Mouse (Mus musculus) gonadal fat pad, adult 2 months (tissue): ENCODE results near the gene Hpcal1. TPM values are rescaled to one million over a fixed set of nuclear protein-coding genes. Genes with fewer than 3 reads are reported as not detected.
A peak's percentile ranks its signal among the peaks of the same experiment; 100 is the strongest.
"Not testable (repeated sequence)": the region's sequence is repeated elsewhere in the genome, so short reads cannot be mapped to it uniquely, and the experiment has no call there.

Experiments used
- DNase-seq: peaks from one replicate; pipeline ENCODE4 v3.0.0-alpha.2; 2012; ENCODE audit warnings: low read depth
- polyA plus RNA-seq: library from polyadenylated mRNA; depleted of rRNA; stranded (reverse); fragments of >200 nt; gene quantifications from 2 replicates; pipeline ENCODE4 v1.2.3, GENCODE M21; 2012

Hpcal1 gene
- polyA plus RNA-seq, 1 experiment, result 141 TPM

DNA sequence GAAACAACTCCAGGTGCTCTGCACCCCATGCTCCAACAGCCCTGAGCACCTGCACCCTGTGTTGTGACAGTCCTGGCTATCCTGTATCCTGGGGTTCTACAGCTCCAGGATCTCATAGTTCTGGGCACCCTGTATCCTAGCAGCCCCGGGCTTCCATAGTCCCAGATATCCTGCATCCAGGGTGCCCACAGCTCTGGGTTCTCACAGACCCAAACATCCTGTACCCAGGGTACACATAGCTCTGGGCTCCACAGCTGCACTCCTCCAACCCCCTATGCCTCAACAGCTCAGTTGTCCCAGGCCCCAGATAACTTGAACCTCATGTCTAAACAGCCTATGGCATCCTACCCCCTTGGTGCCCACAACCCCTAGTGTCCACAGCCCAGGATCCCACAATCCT lies 49.6 kb downstream of the Hpcal1 start:
- DNase-seq, result no peak

DNA sequence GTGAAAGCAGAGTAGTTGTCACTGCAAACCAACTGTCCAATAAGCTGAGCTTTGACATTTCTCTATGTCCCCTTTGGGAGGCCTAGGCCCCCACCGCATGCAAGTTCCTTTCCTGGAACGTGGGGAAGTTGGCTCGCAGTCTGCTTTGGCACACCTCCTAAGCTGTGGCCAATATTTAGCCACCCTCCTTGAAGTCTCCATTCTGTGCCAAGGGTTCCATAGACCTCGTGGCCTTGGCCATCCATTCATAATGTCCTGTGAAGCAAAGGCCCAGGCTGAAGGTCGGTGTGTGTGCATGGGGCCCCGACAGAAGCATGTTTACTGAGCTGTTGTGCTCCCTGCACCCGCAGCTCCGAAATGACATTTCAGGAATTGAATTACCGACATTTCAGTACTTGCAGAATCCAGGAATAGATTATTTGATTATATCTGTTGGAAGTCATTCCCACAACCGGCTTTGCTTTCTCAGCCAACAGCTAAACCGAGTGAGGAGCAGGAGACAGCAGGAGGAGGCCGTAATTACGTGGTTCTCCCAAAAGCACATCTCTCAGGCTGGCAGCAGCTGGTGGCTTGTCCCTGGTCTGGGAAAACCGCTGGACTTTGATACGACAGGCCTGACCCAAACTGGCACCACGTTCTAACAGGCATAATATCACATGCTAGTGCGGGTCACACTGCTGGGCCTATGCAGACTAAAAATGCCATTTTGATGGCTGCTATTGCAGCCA lies 51.1 kb downstream of the Hpcal1 start:
- DNase-seq, result no peak

DNA sequence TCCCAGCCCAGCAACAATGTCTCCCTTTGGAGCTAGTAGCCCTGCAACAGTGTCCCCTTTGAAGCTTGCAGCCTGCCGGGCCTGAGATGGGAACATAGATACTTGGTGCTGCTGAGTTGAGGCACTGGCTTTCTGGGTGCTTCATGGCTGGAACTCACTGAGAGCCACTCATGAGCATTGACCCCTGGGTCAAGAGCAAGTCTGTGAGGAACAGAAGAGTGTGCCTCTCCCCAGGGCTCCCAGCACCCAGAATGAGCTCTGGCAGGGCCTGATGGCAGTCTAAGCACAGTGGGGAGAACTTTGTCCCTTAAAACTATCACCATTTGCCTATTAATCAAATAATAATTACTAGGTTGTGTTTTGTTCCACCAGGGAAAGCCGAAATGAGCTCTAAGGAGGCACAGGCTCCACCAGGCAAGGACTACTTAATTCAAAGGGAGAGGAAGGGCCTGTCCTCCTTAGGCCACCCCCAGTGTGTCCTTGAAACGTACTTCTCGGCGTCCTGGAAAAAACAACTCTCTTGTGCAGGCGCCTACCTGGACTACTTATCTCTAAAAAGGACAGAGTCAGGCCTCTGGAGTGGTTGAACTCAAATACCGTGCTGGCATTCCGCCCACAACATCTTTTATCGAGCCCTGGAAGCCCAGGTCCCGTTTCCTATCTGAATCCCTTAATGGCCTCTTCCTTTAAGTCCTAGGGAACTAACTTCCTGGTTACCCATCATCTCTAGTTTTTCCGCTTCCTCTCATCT lies 52.1 kb downstream of the Hpcal1 start:
- no peak for DNase-seq

- DNase-seq, result no peak
These were observed 54.8 kb downstream of the Hpcal1 start for GRCm38 (mm10) chr12:17745431-17745830.

DNA sequence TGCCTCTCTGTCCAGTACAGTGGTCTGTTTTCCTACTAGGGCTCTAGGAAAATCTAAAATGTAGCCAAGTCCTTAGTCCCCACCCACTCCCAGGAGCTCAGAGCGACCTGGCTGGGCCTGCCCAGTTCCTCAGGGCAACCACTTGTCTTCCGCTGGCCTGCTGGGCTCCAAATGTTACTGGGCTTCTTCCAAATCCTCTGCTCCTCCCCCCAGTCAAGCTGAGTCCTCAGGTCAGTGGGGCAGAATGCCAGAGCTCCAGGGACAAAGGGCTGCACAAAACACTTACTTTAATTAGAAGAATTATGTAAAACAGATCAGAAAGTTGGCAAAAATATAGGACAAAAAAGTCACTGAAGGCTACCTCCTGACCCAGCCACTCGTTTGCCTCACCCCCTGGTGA lies 56.1 kb downstream of the Hpcal1 start:
- peak; percentile 37 for DNase-seq

DNA sequence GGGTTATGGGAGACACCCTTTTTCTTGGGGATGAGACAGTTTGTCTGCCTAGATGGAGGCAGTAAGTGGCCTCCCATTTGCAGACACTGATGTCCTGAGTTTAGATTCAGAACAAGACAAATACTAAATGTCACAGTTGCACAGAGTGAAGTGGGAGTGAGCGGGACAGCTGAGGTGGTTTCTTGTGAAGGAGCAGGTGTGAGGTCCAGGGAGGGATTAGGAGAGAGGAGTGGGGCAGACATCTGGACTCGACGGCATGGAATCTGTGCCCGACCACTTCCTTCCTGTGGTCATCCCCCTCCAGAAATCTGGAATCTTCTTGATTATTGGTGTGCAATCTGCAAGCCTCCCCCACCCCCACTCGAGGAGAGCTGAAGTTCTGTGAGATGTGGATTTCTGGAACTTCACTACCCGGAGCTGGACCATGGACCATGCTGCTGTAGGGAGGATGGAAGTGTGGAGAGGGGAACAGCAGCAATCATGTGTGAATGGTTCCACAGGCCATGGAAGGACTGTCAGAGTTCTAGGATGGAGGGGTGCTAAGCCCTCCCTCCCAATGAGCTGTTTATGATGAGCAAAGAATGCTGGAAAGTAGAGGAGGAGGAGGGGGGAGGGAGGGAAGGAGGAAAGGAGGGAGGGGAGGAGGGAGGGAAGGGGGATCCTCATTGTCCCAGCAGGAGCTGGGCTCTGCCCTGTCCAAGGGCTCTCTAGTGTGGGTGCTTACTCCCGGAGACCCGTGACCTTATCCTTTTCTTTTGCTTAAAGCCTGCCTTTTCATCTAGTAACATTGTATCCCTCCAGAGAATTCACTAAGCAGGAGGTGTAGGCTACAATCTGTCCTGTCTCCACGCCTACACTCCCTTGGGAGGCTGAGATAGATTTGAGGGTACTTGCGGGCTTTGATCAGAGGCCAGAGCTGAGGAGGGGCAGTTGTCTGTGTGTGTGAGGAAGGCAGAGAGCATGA lies 56.8 kb downstream of the Hpcal1 start:
- DNase-seq, result no peak

- DNase-seq, result no peak
These were observed 57.5 kb downstream of the Hpcal1 start for GRCm38 (mm10) chr12:17748155-17748529.

DNA sequence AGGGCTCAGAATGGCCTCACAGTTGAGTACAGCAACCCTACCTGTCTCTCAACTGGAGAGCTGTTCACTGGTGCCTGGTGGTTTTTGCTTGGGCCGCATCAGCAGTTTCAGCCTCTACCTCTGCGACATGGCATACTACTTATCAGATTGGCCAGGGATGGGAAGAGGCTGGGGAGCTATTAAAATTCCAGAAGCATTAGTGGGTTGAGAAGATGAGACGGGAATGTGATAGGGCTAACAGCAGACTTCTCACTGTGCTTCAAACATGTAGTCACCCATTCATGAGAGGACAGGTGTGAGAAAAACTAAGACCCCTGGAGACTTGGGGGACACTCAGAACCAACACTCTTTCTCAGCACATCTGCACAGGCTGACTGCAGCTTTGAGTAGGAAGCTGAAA lies 59.1 kb downstream of the Hpcal1 start:
- no peak for DNase-seq

- no peak for DNase-seq
These were observed 59.8 kb downstream of the Hpcal1 start for GRCm38 (mm10) chr12:17750500-17750899.

DNA sequence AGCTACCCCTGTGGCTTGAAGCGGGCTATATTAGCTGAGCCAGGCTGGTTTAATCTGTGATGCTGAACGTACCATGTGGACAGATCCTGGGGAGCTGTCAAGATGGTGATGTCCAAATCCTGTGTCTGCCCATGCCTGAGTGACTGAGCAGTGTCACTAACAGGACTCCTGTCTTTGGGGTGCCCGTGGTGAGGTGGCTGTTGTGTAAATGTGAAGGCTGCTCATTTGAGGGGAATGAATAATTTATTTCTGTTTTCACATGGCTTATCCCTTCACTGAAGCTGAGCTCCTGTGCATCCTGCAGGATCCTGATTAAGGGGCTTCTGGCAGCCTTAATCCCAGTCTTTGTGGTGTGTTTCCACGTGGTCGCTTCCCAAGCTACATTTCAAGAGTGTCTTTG lies 62.2 kb downstream of the Hpcal1 start:
- no peak for DNase-seq

- no peak for DNase-seq
These were observed 64.1 kb downstream of the Hpcal1 start for GRCm38 (mm10) chr12:17754771-17755170.

- no peak for DNase-seq
These were observed 66.2 kb downstream of the Hpcal1 start for GRCm38 (mm10) chr12:17756891-17757290.

DNA sequence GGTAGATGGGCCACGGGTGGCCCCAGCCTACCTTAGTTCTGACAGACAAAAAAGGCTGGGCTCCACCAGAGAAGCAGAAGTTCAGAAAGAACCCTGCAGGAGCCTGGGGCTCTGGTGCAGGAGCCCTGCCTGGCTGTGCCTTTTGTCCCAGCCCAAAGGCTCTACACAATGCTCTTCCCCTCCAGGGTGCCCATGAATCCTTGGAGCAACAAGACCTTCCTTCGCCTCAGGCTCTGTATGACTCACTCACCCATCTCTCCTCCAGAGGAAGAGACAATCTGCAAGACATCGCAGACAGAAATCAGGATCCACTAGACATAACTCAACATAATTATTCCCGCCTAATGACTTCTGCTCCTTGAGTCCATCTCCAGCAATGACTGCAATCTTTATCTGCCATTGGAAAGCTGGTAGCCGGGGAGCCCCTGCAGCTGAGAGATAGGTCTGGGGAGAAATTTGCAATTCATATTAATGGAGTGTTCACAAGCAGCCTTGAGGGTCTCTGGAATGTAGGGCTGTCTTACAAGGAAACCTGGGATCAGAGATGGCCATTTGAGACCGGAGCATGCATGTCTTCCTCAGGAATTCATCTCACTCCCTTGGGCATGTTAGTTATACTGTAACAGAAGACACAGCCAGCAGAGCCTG lies 71.8 kb downstream of the Hpcal1 start:
- no peak for DNase-seq

DNA sequence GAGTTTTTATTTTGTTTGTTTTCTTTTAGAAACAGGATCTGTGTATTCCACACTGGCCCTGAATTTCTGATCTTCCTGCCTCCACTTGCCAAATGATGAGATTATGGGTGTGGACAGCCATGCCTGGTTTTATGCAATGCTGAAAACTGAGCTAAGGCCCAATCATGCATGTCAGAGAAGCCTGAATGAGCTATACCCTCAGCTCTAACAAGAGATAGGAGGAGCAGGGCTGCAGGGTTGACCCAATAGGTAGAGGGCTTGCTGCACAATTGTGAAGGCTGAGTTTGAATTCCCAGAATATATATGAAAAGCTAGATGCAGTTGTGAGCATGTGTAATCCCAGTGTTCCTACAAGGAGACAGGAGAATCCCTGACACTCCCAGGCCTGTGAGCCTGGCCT lies 72.4 kb downstream of the Hpcal1 start:
- DNase-seq, result no peak

DNA sequence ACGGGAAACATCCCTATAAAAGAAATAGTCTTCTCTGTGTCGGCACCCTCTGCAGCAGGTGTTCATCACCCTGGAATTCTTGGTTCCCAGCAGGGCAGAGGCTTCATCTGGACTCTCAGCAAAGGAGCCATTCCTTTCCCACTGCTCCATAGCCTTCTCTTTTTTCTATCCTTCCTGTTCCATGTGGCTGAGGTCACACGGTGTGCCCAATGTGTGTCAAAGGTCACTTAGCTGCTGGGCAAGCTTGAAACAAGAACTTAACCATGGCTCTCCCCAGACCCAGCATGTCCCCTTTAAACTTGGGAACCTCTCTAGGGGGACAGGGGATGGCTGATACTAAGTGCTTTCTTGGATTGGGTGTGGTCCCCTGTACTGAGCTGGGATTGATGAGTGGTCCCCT lies 73.3 kb downstream of the Hpcal1 start:
- no peak for DNase-seq

- DNase-seq, result not testable (repeated sequence)
These were observed 76.9 kb downstream of the Hpcal1 start for GRCm38 (mm10) chr12:17767567-17767966.

- DNase-seq, result no peak
These were observed 79.0 kb downstream of the Hpcal1 start for GRCm38 (mm10) chr12:17769476-17770172.

DNA sequence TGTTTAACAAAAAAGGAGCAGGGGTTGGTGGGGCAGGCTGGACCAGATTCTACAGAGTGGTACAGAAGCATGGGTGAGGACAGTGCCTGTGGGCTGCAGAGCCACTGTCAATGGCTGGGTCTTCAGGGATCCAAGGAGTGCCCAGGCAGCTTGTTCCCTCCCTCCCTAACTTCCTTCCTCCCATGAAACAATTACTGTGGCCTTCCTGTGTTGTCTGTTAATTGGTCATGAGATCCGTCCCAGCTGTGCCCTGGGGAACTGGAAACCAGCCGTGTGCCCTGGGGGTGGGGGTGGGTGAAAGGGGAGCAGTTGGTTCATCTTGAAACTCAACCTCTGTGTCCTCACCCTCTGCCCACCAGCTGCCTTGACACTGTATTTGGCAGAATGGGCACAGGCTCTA lies 79.9 kb downstream of the Hpcal1 start:
- DNase-seq, result no peak

- not testable (repeated sequence) for DNase-seq
These were observed 83.1 kb downstream of the Hpcal1 start for GRCm38 (mm10) chr12:17773721-17774120.

DNA sequence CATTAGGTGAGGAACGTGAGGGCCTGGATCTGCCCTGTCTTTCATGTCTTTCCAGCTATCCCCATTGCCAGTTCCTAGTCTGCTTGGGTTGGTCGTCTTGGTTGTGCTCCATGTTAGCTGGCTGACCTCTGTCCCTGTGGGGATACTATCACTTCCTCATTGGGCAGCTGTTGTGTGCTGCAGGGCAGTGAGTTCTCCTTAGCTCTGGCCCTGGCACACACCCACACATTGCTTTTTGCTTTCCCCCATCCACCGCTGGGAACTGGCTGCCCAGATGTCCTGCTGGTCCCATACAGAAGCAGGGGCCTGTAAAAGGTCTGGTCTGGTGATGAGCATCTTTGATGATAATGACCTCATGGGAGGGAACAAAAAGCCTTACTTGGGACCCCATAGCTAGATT lies 84.2 kb downstream of the Hpcal1 start:
- DNase-seq, result not testable (repeated sequence)

DNA sequence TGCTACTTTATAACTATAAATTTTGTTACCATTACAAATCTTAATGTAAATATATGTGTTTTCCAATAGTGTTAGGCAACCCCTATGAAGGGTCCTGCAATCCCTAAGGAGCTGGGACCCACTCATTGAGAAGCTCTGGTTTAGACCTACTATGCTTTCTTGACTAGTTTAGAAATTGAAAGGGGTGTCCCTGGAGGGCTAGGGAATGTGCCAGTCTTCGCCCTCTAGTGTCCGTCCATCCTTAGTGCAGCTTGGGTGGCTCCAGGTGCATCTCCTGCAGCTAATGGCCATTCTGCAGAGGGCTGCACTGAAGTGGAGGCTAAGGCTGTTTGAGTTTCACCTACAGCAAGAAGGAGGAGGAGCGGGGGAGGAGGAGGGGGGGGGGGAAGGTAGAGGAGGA lies 87.7 kb downstream of the Hpcal1 start:
- DNase-seq, result no peak
